Mouse (Mus musculus) adrenal gland, postnatal 14 days (tissue): ENCODE measurements around the gene Tlr4. TPM values are rescaled to one million over a fixed set of nuclear protein-coding genes. Genes with fewer than 3 reads are reported as not detected.

Source experiments
- DNase-seq: peaks from one replicate; pipeline ENCODE4 v3.0.0; 2021; ENCODE audit warnings: mixed read lengths
- total RNA-seq: library from RNA; stranded (reverse); gene quantifications from 2 replicates; pipeline ENCODE4 v1.2.3, GENCODE M21; 2021

The Tlr4 gene
- total RNA-seq, 1 experiment from 2014 or later: 6.7 TPM

DNA sequence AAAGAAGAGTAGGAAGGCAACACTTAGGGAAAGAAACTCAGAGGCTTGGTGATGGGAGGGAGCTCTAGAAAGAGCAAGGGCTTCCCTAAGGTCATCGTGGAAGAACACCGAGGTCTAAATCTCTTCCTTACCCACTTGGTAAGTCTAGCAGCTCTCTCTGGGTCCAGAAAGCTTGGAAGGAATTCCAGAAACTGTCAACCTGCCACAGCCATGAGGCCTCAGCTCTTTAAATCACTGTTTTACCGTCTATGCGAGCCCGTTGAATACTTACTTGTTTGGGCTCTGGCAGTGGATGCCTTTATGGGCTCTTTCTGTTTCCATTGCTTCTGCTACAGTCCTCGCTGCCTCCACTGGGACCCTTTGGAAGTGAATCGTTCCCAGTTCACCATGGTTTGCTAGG is 67.6 kb downstream of the Tlr4 start:
- DNase-seq: no peak

DNA sequence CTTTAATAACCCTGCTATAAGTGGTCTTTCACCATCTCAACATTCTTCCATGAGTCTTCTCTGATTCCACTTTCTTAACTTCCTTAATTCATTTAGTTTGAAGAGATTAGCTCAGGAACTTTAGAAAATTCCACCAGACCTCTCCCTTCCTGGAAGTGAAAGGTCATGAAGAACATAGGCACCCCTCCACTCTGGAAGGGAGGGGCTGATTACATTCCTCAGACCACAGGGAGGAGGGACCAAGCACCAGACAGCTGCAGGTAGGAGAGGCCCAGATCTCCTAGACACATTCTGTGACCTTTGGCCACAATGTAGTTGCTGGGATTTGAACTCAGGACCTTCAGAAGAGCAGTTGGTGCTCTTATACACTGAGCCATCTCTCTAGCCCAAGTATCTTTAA is 72.7 kb downstream of the Tlr4 start:
- DNase-seq: no peak

DNA sequence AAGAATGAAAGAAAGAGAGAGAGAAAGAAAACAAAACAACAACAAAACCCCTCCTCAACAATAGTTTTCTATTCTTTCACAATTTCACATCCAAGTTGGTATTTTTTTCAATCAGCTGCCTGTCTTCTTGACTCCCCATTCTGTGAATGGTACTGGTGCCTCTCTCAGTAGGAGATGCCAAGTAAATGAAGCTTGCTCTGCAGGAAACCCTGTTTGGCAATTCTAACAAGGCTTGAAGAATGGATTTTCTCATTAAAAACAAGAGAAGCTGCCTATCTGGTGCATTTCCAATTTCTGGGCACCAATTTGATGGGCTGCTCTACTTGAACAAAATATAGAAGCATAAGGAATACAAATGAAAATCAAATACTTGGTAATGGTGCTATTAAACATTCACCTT is 74.1 kb downstream of the Tlr4 start:
- DNase-seq: no peak

DNA sequence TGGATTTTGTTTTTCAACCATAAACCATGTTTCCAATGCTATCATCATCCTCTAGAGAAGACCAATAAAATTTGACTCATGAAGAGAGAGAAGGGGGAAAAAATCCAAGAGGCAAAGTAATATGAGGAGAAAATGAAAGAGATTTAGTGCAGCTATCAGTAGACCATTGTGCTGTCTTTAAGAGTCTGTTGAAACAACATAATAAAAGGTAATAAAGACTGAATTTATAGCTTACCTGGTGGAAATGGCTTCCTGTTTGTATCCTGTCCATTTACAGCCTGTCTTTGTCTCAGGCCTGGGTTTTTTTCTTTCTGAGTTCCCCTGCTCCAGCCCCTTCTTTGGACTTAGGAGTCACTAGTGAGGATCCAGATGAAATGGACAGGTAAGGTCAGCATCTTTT is 81.0 kb downstream of the Tlr4 start:
- DNase-seq: no peak

DNA sequence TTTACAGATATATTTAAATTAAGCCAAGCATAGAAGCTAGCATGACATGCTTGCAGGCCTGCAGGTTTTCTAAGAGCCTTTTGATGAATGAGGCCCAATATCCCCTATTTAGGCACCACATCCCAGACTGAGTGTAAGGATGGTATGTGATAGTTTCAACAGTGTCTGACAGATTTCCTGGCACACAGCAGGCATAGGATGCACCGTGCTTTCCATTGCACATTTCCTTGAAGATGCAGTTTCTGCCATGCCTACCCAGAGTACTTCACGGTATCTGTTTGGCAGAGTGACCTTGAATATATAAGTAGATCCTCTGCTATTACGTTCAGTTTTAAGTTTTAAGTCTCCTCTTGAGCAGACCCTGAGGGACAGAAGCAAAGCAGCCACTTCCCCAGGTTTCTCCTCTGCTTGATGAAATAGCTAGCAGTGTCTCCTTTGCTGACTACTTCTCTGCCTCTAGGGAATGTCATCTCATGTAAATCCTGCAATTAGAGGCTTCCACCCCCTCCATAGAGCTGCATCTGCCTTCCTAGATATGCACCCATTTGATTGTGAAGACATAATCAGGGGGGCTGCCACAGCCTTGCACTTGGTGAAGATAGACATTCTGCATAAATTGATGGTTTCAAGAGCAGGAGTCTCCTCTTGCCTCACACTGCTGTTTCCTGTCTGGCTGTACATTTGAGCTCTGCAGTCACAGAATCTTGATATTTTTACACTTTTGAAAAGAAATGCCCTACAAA is 92.4 kb downstream of the Tlr4 start:
- no peak for DNase-seq

DNA sequence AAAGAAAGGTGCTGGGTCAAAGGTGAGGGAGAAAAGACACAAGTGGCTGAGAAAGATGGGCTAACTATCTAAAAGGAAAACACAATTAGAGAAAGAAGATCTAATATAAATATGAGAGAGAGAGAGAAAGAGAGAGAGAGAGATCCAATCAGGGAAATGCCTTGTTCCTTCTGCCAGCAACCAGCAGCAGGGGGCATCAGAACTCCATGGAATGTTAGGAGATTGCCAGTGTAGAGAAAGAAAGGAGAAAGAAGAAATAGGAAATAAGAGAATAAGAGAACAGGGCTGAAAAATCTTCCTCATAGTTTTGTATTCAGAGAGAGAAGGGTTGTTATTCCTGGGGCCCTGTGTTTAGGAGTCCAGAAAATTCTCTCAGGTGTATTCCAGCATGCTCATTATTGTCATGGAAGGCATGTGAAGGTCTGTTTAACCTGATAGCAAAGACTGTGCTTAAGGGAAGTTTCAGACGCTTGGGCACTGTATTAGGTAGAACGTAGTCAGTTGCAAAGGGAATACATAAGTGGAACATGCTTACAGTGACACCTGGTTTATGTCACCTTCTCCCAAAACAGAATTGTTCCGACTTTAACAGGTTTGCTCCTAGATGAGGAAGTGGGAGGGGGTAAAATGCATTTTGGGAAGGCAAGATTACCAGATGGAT is 96.4 kb downstream of the Tlr4 start:
- DNase-seq: peak; percentile 70

DNA sequence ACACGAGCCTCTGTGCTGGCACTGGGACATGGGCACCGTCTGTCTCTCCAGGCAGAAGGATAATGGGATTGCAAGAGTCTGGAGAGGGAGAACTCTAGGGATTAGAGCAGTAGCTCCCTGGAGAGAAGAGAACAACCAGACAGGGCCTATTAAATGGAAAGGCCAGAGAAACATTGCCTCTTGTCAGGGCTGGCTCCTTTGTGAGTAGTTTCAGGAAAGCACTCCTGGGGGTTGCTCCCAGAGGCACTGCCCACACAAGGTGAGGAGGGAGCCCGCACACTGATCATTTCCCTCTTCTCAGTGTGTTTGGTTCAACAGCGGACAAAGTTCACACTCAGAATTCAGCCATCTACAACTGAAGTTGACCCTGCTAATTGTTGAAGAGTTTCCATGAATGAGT is 98.7 kb downstream of the Tlr4 start:
- no peak for DNase-seq

DNA sequence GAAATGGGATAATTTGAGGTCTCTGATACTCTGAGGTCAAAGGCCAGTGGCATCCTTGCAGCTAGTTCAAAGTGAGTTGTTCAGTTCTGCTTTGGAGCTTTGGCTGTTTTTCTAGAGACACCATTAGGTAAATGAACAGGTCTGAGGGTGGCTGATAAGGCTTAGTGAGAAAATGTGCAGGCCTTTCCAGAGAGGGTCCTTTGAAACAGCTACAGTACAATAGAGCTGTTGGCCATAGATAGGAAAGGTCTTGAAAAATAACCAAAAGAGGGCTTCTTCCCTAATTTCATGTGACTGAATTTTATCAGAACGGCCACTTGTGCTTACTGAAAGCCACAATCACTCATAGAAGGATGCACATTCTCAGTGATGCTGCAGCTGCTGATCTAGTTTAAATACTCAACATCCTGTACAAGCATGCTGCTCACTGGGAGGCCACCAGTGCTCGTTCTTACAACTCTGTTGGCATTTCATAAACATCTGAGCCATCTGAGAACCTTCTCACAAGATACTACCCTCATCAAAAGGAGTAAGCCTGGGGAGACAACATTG is 100.2 kb downstream of the Tlr4 start:
- DNase-seq: no peak

DNA sequence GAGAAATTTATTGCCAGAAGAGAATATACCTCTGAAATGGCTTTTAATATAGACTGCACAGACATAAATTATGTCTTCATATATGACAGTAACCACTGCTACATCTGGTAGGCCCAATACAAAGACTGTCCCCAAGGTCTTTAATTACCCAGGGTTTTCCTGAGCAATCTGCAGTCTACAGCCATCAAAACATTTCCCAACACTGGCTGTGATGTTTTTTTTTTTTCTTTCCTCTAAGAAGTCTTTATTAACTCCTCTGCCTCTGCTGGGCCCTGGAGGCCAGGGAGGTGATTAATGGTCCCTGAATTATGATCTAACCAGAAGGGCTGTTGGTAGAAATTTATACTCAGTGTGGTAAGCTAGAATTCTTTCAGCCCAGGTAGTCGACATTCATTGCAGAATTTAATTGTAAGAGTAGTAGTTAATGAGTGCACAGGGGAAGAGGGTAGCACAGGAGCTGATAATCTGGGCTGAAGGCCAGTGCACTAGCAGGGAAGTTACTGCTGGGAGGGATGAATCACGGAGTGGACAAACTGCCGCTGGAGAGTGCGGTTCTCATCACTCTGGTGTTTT is 111.2 kb downstream of the Tlr4 start:
- DNase-seq: no peak

DNA sequence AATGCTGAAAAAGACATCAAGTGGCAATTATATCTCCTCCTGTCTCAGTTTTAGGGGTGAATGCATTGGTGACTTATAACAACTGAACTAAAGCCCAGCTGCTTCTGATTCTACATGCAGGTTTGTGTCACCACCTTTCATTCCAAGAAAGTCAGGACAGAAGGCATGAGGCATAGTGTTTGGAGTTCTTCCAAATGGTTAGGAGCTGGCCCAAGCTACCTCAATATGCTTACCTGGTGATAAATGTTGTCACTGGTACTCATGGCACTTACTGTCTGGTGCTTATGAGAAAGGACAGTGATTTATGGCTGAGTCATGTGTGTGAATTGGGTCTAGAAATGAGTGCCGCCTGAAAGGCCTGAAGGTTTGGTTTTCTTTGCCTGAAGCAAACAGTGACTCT is 114.5 kb downstream of the Tlr4 start:
- no peak for DNase-seq

DNA sequence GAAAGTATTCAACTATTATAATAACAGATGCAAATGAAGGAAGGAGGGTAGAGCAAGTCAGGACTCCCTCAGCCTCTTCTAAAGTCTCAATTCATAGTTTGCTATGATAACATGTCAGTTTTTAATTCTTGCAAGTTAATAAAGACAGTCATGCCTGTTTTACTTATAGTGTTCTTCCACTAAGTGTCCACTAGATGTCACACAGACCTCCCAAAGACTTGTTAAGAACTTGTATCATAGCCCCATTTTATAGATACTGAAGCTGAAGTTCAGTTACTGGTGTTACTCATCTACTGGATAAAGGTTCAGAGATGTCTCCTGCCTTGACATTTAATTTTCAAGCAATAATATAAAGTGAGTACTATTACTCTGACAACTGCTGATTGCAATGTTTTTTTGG is 116.3 kb downstream of the Tlr4 start:
- no peak for DNase-seq

DNA sequence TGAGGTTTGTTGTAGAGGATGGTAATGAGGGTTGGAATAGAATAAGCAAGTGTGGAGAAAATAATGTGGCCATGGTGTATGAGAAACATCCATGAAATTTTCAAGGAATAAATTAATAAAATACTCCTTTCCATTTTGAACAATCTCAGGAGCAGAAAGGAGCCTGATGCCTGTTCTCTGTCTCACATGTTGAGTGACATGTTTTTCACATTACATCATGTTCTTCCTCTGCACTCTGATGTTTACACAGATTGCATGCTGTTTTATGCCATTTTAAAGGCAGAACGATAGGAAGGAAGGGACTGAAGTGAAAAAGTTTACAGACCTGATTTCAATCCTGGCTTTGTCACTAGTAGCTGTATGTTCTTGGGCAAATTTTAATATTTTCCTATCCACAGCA is 120.3 kb downstream of the Tlr4 start:
- no peak for DNase-seq

DNA sequence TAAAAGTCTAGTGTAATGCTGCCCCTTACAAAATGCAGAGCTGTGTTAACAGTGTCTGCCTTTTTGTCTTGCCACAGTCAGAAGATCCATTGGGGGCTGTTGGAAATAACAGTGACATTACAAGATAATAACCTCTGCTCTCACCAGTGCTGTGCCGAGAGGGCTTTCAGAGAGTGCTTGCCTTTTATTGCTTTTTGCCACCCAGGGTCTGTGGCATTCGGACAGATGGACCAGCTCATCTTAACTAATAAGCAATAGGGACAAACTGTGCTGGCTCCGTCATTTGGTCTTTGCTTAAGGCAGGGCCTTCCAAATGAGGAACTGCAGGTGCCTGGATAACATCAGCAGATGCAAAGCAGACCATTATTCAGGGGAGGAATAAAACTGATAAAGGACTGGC is 147.5 kb downstream of the Tlr4 start:
- peak; percentile 14 for DNase-seq
